Mouse (Mus musculus) adrenal gland, adult 2 months (tissue): ENCODE measurements around the gene Tmprss4. TPM values are rescaled to one million over a fixed set of nuclear protein-coding genes. Genes with fewer than 3 reads are reported as not detected.

Source experiments
- DNase-seq: peaks from one replicate; pipeline ENCODE4 v3.0.0; 2021
- polyA plus RNA-seq: library from polyadenylated mRNA; depleted of rRNA; stranded (reverse); fragments of >200 nt; gene quantifications from 2 replicates; pipeline ENCODE4 v1.2.3, GENCODE M21; 2012; rRNA removed
- total RNA-seq, 2 experiments: library from RNA; stranded (reverse); gene quantifications; 2 replicates each; pipeline ENCODE4 v1.2.3; 2021

The Tmprss4 gene
- total and polyA plus RNA-seq, 3 experiments = not detected

DNA sequence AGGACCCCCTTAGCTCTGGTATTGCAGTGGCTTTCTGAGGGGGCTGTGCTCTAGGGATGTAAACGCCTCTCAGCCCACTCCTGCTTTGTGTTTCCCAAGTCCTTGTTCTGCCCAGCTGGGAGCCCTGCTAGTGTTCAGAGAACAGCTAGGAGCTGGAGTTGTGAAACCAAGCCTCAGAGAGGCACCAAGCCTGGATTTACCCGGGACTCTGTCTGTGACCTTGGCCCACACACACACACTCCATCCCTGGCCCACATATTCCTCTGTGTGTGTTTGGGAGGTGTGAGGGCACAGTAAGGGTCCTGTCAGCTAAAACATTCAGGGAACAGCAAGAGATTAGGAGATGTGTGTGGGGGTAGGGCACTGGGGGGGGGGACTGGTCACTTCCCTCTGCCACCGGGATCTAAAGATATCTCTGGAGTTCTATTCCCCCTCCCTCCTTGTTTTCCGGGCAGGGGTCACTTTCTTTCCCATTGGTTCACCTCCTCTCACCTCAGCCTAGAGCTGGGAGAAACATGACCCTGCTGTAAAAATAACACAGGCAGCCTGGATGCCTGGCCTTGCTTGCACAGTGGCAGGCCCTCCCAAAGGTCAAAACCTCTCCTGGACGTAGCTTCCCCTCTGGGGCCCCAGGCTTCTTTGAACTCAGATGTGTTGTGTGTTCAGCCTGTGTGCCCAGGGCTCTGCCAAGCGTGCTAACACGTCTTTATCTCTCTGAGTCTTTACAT is 67.3 kb downstream of the Tmprss4 start:
- DNase-seq = peak; percentile 3

- peak; percentile 47 for DNase-seq
Observed at GRCm38 (mm10) chr9:45133484-45134310, 70.2 kb downstream of the Tmprss4 start.

DNA sequence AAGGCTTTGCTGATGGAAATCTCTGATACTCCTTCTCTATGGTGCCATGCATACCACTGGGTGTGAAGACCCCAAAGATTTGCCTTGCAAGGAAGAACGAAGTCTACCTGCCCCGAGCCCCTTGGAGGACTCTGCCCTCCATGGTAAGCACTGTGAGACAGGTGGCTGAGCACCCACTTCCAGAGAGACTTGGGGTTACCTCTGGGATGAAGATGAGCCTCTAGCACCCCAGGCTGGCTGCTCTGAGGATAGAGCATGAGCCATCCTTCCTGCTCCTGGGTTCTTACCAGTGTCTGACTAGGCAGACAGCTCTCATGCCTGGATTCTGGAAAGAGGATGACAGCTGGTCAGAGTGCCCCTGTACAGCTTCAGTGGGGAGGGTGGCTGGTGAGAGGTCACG is 73.8 kb downstream of the Tmprss4 start:
- DNase-seq = no peak

DNA sequence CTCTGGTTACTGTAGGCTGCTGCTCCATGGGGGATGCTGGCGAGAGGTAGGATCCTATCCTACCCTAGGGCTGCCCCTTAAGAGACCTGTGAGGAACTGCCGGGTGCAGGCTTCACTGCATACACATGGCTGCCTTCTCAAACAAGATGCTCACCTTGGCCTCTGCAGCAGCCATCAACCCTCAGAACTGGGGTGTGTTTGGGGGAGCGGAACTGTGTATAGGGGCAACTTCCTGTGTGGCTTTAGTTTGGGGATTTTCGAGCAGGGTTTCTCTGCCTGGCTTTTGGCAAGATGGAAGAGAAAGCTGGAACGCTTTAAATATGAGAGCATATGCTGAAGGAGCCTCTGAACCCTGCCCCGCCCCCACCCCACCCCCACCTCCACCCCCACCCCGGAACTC is 77.0 kb downstream of the Tmprss4 start:
- no peak for DNase-seq

- no peak for DNase-seq
Observed at GRCm38 (mm10) chr9:45125211-45125610, 78.7 kb downstream of the Tmprss4 start.

Other genes starting within 250 kb of the Tmprss4 start
- gene Ube4a, start 238.5 kb downstream of the Tmprss4 start, total RNA-seq = 100 to 1,000 TPM in 1 of 2 experiments, 10 to 100 TPM in 1; 90.8 to 121 TPM
- 4.1 and 6.4 TPM in 2 replicates for gene Ube4a, start 238.5 kb downstream of the Tmprss4 start, polyA plus RNA-seq
- 1 to 10 TPM in 1 of 2 experiments, not detected in 1; 1.0 TPM for gene Cd3g, start 223.7 kb downstream of the Tmprss4 start, total RNA-seq
- 0.21 TPM in 1 of 2 replicates, not detected in the other for gene Cd3g, start 223.7 kb downstream of the Tmprss4 start, polyA plus RNA-seq
- under 1 TPM in 1 of 2 experiments, not detected in 1; 0.90 TPM for gene Cd3d, start 222.3 kb downstream of the Tmprss4 start, total RNA-seq
- 0.06 TPM in 1 of 2 replicates, not detected in the other for gene Cd3d, start 222.3 kb downstream of the Tmprss4 start, polyA plus RNA-seq
- 1 to 10 TPM in 1 of 2 experiments, under 1 TPM in 1; 0.55 to 1.5 TPM for gene Cd3e, start 194.5 kb downstream of the Tmprss4 start, total RNA-seq
- gene Cd3e, start 194.5 kb downstream of the Tmprss4 start, polyA plus RNA-seq = 0.34 and 0.42 TPM in 2 replicates
- 10 to 100 TPM in 1 of 2 experiments, 1 to 10 TPM in 1; 9.2 to 12.5 TPM for gene Mpzl2, start 164.3 kb downstream of the Tmprss4 start, total RNA-seq
- gene Mpzl2, start 164.3 kb downstream of the Tmprss4 start, polyA plus RNA-seq = 3.7 and 4.9 TPM in 2 replicates
- gene Mpzl3, start 148.9 kb downstream of the Tmprss4 start, total RNA-seq = 10 to 100 TPM in 1 of 2 experiments, 1 to 10 TPM in 1; 6.2 to 13.3 TPM
- 0.99 and 1.3 TPM in 2 replicates for gene Mpzl3, start 148.9 kb downstream of the Tmprss4 start, polyA plus RNA-seq
- 1 to 10 TPM; 1.0 to 2.9 TPM for gene Jaml, start 124.9 kb downstream of the Tmprss4 start, total RNA-seq
- gene Jaml, start 124.9 kb downstream of the Tmprss4 start, polyA plus RNA-seq = 0.06 and 0.08 TPM in 2 replicates
- 10 to 100 TPM; 10.4 to 13.5 TPM for gene Scn2b, start 86.3 kb downstream of the Tmprss4 start, total RNA-seq
- gene Scn2b, start 86.3 kb downstream of the Tmprss4 start, polyA plus RNA-seq = 2.0 and 2.2 TPM in 2 replicates
- 1 to 10 TPM in 1 of 2 experiments, under 1 TPM in 1; 0.46 to 1.0 TPM for gene Scn4b, start 65.7 kb downstream of the Tmprss4 start, total RNA-seq
- 0.18 and 0.51 TPM in 2 replicates for gene Scn4b, start 65.7 kb downstream of the Tmprss4 start, polyA plus RNA-seq
- 1 to 10 TPM in 1 of 2 experiments, not detected in 1; 1.1 TPM for gene BC049352, start 22.1 kb downstream of the Tmprss4 start, total RNA-seq
- gene BC049352, start 22.1 kb downstream of the Tmprss4 start, polyA plus RNA-seq = 0.16 and 0.23 TPM in 2 replicates
- gene Il10ra, start 65.1 kb upstream of the Tmprss4 start, total RNA-seq = 1 to 10 TPM; 2.3 to 3.7 TPM
- gene Il10ra, start 65.1 kb upstream of the Tmprss4 start, polyA plus RNA-seq = 3.1 and 3.6 TPM in 2 replicates
- gene Tmprss13, start 115.0 kb upstream of the Tmprss4 start, total RNA-seq = under 1 TPM; 0.26 to 0.73 TPM
- 0.15 and 0.31 TPM in 2 replicates for gene Tmprss13, start 115.0 kb upstream of the Tmprss4 start, polyA plus RNA-seq
- gene Fxyd6, start 166.1 kb upstream of the Tmprss4 start, total RNA-seq = 100 to 1,000 TPM; 201 to 299 TPM
- 191 and 211 TPM in 2 replicates for gene Fxyd6, start 166.1 kb upstream of the Tmprss4 start, polyA plus RNA-seq
- gene Fxyd2, start 195.6 kb upstream of the Tmprss4 start, total RNA-seq = 1 to 10 TPM; 5.0 to 5.2 TPM
- gene Fxyd2, start 195.6 kb upstream of the Tmprss4 start, polyA plus RNA-seq = 11.7 and 13.8 TPM in 2 replicates
- gene Dscaml1, start 222.5 kb upstream of the Tmprss4 start, total RNA-seq = 1 to 10 TPM in 1 of 2 experiments, under 1 TPM in 1; 0.55 to 1.3 TPM
- 2.9 and 4.1 TPM in 2 replicates for gene Dscaml1, start 222.5 kb upstream of the Tmprss4 start, polyA plus RNA-seq